Mouse (Mus musculus): ENCODE measurements around the gene Hsp90ab1. TPM values are rescaled to one million over a fixed set of nuclear protein-coding genes. Genes with fewer than 3 reads are reported as not detected.

The Hsp90ab1 gene
- total RNA-seq, 2 experiments from 2014 or later: 1,675 to 1,723 TPM

GRCm38 (mm10) chr17:45598376-45598775, 25.3 kb upstream of the Hsp90ab1 start:
- DNase-seq (ENCODE audit: extremely low spot score in 1 of 2, low spot score in 2 of 2): no peak
- intact Hi-C loops (cut with DNase I): no loop called here

DNA sequence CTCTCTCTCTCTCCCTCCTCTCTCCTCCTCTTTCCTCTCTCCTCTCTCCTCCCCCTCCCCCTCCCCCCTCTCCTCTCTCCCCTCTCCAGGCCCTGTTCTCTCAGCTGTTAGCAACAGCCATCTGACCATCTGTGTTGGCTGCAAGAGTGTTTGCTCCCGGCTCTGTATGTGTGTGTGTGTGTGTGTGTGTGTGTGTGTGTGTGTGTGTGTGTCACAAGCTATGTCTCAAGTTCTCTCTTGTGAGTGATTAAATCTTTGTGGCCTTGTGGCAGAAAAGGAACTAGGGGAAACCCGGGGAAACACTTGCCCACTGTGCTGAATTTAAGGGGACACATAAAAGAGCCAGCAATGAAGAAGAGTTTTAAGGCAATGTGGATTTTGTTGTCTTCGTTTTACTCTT, 24.7 kb upstream of the Hsp90ab1 start:
- no peak for DNase-seq (ENCODE audit: extremely low spot score in 1 of 2, low spot score in 2 of 2)
- intact Hi-C loops (cut with DNase I): no loop called here

GRCm38 (mm10) chr17:45596631-45597396, 23.7 kb upstream of the Hsp90ab1 start:
- intact Hi-C loops (cut with DNase I): no loop called here
- DNase-seq (ENCODE audit: extremely low spot score in 1 of 2, low spot score in 2 of 2): peak in 1 of 2 experiments; percentile 84

DNA sequence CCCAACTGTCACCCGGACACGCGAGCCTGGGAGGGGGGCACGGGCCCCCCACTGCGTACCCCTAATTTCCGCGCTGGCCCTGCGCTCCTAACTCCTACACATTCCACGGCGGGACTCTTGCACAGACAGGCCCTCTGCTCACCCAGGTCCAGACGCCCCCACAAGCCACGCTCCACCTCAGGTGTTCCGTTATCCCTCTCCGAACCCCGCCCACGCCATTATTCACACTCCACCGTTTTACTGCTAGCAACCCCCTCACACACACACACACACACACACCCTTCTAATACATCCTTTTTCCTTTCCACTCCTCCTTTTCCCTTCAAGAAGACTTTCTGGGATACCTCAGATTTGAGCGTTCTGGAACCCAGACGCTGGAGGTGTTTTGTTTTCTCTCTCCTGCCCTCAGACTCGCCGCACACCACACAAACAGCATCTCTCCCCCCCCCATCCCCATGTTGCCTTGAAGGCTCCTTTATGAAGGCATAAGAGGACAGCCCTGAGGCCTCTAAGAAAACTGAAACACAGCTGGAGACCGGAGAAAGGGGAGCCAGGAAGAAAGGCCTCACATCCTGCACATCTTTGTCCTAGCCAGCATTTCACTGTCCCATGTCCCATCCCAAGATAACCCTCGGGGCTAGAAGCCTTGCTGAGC, 22.8 kb upstream of the Hsp90ab1 start:
- intact Hi-C loops (cut with DNase I): no loop called here

GRCm38 (mm10) chr17:45594881-45595735, 22.0 kb upstream of the Hsp90ab1 start:
- peak in 1 of 2 experiments; percentile 89 for DNase-seq (ENCODE audit: extremely low spot score in 1 of 2, low spot score in 2 of 2)
- intact Hi-C loops (cut with DNase I): no loop called here

More for the DNA sequence above, 22.8 kb upstream of the Hsp90ab1 start:
- DNase-seq (ENCODE audit: extremely low spot score in 1 of 2, low spot score in 2 of 2): no peak

GRCm38 (mm10) chr17:45594195-45594594, 21.1 kb upstream of the Hsp90ab1 start:
- DNase-seq (ENCODE audit: extremely low spot score in 1 of 2, low spot score in 2 of 2): no peak
- intact Hi-C loops (cut with DNase I): no loop called here

DNA sequence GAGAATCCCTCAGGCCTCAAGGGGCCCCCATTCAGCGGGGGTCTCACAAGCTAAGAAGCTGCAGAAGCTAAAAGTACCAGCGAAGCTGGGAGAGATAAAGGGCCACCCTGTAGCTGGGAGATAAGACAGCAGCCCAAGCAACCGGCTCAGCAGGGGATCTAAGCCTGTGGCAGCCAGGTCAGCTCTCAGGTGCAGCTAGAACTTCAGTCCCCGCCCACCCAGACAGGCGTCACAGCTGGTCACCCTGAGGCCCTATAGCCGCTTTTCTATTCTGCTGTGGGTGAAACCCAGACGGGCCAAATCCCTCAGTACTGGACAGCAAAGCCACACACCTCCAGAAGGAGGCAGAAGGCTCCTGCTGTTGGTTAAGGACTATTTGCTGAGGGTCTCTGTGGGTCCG, 20.4 kb upstream of the Hsp90ab1 start:
- DNase-seq (ENCODE audit: extremely low spot score in 1 of 2, low spot score in 2 of 2): no peak
- intact Hi-C loops (cut with DNase I): no loop called here

- no peak for DNase-seq (ENCODE audit: extremely low spot score in 1 of 2, low spot score in 2 of 2)
- intact Hi-C loops (cut with DNase I): no loop called here
Observed at GRCm38 (mm10) chr17:45592606-45593431, 19.7 kb upstream of the Hsp90ab1 start.

GRCm38 (mm10) chr17:45591701-45592605, 18.9 kb upstream of the Hsp90ab1 start:
- intact Hi-C loops (cut with DNase I): no loop called here
- peak in 1 of 2 experiments; percentile 69 for DNase-seq (ENCODE audit: extremely low spot score in 1 of 2, low spot score in 2 of 2)

GRCm38 (mm10) chr17:45590410-45590809, 17.3 kb upstream of the Hsp90ab1 start:
- intact Hi-C loops (cut with DNase I): no loop called here

DNA sequence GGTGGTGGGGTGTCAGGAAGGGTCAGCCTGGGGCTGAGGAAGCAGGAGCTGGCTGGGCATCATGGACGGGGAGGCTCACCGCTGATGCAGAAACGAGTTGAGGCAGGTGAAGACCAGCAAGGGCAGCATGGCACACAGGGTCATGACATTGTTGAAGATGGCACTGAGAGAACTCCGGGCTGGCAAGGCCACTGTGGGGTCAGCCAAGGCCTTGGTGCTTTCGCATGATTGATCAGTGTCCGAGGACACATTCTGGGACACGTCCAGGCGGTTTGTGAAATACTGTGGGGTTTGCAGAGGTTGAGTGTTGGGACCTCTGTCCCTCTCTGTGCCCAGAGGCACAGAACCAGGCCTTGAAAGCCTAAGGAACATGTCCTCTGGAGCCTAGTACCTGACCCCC, 16.8 kb upstream of the Hsp90ab1 start:
- no peak for DNase-seq (ENCODE audit: extremely low spot score in 1 of 2, low spot score in 2 of 2)
- intact Hi-C loops (cut with DNase I): no loop called here

More at GRCm38 (mm10) chr17:45590410-45590809, 17.3 kb upstream of the Hsp90ab1 start:
- DNase-seq (ENCODE audit: extremely low spot score in 1 of 2, low spot score in 2 of 2): no peak

GRCm38 (mm10) chr17:45589236-45589635, 16.2 kb upstream of the Hsp90ab1 start:
- intact Hi-C loops (cut with DNase I): no loop called here
- no peak for DNase-seq (ENCODE audit: extremely low spot score in 1 of 2, low spot score in 2 of 2)

DNA sequence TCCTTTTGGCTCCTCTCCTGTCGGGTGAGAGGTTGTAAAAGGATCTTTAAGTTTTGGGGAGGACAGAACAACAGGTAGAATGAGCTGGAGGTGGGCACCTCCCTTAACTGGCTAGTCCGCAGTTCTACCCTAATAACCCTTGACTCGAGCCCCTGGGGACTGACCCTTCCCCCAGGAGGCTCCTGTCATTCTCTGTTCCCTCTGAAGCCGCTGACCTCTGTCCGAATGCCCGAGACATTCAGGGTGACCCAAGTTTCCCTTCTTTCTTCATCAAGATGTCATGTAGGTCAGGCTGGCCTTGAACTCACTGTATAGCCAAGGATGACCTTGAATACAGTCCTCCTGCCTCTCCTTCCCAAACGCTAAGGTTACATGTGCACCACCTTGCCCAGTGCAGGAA, 15.3 kb upstream of the Hsp90ab1 start:
- intact Hi-C loops (cut with DNase I): no loop called here
- DNase-seq (ENCODE audit: extremely low spot score in 1 of 2, low spot score in 2 of 2): no peak

DNA sequence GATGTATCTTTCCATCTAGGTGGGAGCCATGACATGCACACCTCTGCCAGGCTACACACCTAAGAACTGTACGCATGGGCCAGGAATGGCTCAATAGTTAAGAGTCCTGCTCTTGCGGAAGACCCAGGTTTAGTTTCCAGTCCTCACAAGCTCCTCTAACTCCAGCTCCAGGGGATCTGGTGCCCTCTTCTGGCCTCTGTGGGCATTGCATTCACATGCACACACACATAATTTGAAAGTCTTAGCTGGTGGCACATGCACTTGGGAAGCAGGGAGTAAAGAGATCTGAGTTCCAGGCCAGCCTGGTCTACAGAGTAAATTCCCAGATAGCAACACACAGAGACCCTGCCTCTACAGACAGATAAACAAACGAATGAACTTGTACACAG, 13.4 kb upstream of the Hsp90ab1 start:
- intact Hi-C loops (cut with DNase I): no loop called here

DNA sequence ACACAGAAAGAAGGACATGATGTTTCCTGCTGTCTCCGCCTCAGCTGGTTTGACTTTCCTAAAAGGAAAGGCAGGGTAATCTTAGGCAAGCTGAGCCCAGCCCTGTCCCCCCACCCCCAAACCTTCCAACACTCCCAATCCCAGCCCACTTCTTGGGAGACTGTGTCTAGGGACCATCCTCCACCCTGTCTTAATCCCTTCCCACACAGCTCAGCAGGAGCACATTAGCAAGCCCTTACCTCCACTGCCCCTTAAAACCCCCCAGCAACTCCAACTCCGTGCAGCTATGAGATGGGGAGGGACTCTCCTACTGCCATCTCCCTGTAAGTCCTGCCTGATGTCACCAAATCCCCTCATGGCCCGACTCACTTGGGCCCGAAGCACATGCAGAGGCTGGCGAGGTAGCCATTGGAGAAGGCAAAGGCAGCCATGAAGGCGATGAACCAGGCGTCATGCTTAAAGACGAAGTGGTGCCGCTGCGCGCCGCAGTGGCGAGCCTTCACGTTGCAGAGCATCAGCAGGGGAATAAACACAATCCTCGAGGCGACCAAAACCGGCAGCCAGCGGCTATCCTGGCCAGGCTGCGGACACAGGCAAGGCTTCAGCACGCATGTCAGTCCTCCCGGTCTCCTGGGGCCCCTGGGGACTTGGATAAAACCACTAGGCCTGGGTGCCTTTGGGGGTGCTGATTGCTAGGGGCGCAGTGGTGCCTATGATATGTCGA, 12.8 kb upstream of the Hsp90ab1 start:
- intact Hi-C loops (cut with DNase I): no loop called here
- no peak for DNase-seq (ENCODE audit: extremely low spot score in 1 of 2, low spot score in 2 of 2)

More for the DNA sequence above, 13.4 kb upstream of the Hsp90ab1 start:
- no peak for DNase-seq (ENCODE audit: extremely low spot score in 1 of 2, low spot score in 2 of 2)

DNA sequence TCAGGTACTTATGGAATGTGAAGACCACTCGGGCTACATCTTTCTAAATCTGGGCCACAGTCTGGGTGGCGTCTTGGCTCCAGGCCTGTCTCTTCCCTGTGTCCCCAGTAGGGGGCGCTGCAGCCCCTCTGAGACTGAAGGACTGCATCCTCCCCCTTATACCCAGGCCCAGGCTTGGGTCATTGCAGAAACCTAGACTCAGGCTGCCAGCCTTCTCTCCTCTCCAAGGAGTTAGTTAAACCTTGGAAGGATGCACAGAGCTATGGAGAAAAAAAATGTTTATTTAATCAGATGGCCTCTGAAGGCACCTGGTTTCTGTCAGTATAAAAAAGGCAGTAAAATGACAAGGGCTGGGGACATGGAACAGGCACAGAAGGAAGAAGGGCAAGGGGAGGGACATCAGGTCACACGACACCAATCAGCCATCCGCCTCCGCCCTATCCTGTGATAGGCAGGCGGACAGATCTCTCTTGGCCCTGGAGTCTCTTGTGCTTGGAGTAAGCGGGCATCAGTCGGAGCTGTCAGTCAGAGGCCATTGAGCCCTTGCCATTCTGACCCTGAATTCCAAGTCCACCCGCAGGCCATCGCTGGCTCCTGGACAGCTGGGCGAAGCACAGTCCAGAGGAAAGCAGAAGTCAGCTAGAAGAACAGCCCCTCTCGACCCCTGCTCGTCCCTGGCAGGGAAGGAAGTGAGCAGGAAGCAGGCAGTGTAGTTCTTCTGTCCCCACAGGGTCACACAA, 12.0 kb upstream of the Hsp90ab1 start:
- intact Hi-C loops (cut with DNase I): loop anchor here (5.0 kb wide), 2 partner anchors 42 to 57 kb away; no protein-coding TSS in a partner anchor
- DNase-seq (ENCODE audit: extremely low spot score in 1 of 2, low spot score in 2 of 2): peak; percentile 68 to 89

Data from left cerebral cortex, postnatal 10 days (tissue).